Mouse (Mus musculus) neutrophil, adult 83 days (primary cell): ENCODE results near the gene Larp6. TPM values are rescaled to one million over a fixed set of nuclear protein-coding genes. Genes with fewer than 3 reads are reported as not detected.

Experiments
- total RNA-seq, 2 experiments: library from RNA; stranded (reverse); gene quantifications; one replicate each; pipeline ENCODE4 v1.2.4; 2023

Gene Larp6
- total RNA-seq: not detected

DNA sequence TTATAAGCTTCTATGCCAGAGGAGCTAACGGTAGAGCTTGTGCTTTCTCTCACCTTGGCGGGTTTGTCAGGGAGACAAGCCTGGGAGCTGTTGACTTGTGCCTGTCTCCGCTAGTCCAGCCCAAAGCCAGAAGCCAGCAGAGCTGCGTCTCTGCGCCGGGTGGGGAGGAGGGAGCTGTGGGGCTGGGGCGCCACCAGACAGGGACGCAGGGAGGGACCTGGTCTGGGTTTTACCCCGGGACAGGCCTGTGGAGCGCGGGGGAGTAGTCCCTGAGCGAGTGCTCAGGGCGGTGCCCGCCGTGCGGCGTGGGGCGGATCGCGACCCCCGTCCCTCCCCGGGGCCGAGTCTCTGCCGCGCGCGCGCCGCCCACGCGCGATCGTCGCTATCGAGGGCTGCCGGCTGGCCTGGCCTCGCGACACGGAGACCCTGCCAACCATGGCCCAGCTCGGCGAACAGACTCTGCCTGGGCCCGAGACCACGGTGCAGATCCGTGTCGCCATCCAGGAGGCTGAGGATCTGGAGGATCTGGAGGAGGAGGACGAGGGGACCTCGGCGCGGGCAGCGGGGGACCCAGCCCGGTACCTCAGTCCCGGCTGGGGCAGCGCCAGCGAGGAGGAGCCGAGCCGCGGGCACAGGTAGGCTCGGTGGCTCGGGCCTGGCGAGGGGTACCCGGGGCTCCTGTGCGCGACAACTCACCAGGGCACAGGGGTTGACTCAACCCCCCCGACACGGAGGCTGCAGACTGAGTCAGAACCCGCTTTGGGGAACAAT is at the start of gene Larp6:
Larp6 (plus strand) TSS at position 219 of the 771 bp plus-strand sequence.

DNA sequence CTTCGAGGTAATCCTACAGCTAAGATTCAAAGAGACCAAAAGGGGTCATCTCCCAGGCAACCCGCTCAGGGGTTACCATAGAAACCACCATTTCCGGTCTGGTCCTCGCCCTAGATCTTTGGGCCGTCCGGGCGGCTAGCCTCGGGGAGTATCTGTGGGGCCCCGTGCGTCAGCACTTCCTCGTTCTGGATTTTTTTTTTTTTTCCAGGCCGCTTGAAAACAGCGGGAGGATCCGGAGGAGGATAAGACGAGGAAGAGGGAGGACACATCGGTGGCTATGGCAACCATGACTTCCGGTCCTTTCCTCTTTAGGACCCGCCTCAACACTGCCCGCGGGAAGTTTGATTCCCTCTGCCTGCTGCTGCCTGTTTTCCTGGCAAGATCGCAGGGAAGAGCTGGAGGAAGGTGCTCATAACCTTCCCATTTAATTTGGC is 24.9 kb upstream of the Larp6 start, which contains the start of gene Lrrc49:
Lrrc49 (minus strand) TSS at position 268 of the 434 bp plus-strand sequence.

Other genes starting within 250 kb of the Larp6 start
- not detected for gene Thsd4, start 190.9 kb upstream of the Larp6 start, total RNA-seq
- 1 to 10 TPM; 1.4 to 3.7 TPM for gene Lrrc49, start 24.8 kb upstream of the Larp6 start, total RNA-seq
- under 1 TPM; 0.31 to 0.49 TPM for gene Uaca, start 81.6 kb downstream of the Larp6 start, total RNA-seq